Mouse (Mus musculus) embryonic fibroblast, embryonic 13.5 days (primary cell): ENCODE measurements around the gene Sapcd2.

Experiments
- CTCF ChIP-seq: IDR thresholded peaks from 2 replicates; pipeline ENCODE4 v1.5.1; 2011; ENCODE audit warnings: mild to moderate bottlenecking, control low read depth, low read length, moderate library complexity, borderline replicate concordance; ENCODE audit not compliant: insufficient read depth
- POLR2A ChIP-seq: IDR thresholded peaks from 2 replicates; pipeline ENCODE4 v1.6.1; 2011; ENCODE audit warnings: low read depth, mild to moderate bottlenecking, control low read depth, low read length, moderate library complexity

GRCm38 (mm10) chr2:25371764-25372643 lies at the start of gene Sapcd2:
- no peak for TF ChIP-seq CTCF
- peak; percentile 77 for TF ChIP-seq POLR2A
